Mouse (Mus musculus) monocyte, adult 59 days (primary cell): ENCODE data around the gene Abcb10. TPM values are rescaled to one million over a fixed set of nuclear protein-coding genes. Genes with fewer than 3 reads are reported as not detected.

Experiments
- total RNA-seq, 2 experiments: library from RNA; stranded (reverse); gene quantifications; one replicate each; pipeline ENCODE4 v1.2.4; 2023

Gene Abcb10
- 1 to 10 TPM; 5.7 to 7.4 TPM for total RNA-seq

DNA sequence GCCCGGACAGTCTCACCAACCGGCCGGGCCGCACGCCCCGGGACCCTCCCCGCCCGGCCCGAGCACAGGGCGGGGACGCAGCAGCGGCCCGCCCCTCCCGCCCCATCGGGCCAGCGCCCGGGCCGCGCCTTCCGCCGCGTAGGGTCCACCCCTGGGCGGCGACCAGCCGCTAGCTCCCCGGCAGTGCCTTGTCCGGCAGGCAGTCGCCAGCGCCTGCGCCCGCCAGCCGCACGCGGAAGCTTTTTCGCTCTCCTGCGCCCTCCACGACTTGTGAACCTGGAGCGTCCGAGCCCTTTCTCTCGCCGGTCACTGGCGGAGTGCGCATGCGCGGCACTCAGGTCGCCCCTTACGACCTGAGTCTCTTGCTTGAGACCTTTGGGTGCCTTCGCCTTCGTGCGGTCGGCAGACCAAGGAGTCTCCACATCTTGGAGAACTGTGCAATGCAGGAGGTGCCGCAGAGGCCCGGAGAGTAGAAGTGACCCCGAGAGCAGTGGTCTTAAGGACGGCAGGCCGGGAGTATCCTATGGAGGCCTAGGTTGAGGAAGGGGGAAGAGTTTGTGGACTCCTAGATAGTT, at the start of gene Abcb10:
Gene Abcb10 (minus strand): TSS at position 297 of the 575 bp plus-strand sequence.

DNA sequence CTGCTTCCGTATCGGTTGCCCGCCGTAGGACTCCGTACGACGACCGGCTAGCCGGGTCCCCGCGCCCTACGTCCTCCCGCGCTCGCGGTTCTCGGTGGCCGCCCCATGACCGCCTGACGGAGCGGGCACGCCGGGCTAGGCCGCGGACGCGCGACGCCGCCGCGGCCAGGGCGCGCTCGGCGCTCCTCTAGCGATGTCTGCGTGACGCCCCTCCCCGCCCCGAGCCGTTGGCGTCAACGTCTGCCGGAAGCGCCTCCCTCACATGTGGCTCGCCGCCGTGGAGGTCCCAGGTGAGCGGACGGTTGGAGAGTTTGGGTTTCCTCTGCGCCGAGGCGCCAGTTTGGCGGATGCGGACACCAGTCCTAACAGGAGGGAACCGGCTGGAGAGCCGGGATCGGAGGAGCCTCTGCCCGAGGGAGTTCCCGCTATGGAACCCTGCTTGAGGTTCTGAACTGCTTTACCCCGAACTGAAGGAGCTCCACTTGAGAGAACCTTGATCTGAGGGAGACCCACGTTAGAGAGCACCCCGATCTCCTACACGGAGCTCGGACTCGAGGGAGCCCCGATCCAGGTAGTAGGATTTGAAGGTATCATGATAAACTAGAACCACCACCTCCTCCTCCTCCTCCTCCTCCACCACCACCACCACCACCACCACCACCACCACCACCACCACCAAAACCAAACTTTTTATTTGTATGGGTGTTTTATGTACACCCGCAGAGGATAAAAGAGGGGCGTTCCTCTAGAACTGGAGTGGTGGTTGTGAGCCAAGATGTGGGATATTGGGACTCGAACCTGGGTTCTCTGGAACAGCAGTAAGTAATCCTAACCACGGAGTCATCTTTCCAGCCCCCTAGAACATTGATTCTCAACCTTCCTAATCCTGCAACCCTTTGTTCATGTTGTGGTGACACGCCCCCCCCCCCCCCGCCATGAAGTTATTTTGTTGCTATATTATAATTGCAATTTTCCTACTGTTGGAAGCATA, 38.6 kb upstream of the Abcb10 start, which contains the start of the genes Taf5l and Urb2:
Gene Taf5l (minus strand): TSS at position 161 of the 991 bp plus-strand sequence.
Gene Urb2 (plus strand): TSS at position 272 of the 991 bp plus-strand sequence.

DNA sequence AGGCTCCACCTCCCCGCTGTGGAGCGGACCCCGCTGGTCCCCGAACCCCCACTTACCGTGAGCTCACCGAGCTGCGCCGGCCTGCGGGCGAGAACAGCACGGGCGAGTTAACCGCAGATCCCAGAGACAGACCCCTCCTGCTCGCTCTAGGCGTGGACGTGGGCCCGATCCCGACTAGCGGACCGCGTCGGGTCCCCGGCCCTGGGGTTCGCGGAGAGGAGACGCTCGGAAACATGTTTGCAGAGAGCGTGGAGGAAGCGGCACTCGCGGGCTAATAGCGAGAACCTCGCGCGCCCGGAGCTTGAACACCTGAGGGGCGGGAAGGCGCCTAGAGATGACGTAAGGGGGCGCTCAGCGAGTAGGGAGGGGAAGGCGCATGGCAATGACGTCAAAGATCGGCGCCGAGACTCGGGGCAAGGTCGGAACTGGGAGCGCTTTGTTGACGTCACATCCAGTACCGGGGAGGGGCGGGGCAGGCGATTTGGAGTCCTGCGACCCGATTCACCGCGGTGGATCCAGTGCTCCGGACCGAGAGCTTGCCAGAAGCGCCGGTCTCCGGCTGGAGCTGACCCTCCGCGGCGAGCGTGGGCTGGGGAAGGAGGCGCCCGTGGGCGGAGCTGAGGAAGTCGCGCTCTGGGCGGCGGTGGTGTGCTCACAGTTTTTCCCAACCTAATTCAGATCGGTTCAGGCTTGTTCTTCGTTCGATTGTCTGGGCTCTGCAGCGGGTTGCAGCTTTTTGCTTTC, 33.8 kb downstream of the Abcb10 start, which contains the start of gene Nup133:
Gene Nup133 (minus strand): TSS at position 324 of the 744 bp plus-strand sequence.

Other genes with a start within 250 kb of the Abcb10 start
- gene Rab4a, start 177.1 kb downstream of the Abcb10 start, total RNA-seq, result 1 to 10 TPM in 1 of 2 experiments, not detected in 1; 1.2 TPM
- 1 to 10 TPM; 2.8 TPM for gene Ccsap, start 122.9 kb downstream of the Abcb10 start, total RNA-seq
- gene Acta1, start 88.4 kb downstream of the Abcb10 start, total RNA-seq, result not detected
- gene Nup133, start 33.9 kb downstream of the Abcb10 start, total RNA-seq, result 10 to 100 TPM; 16.3 to 16.7 TPM
- gene Taf5l, start 38.3 kb upstream of the Abcb10 start, total RNA-seq, result 10 to 100 TPM; 28.4 to 34.2 TPM
- gene Urb2, start 38.4 kb upstream of the Abcb10 start, total RNA-seq, result 1 to 10 TPM; 8.6 to 9.2 TPM
- gene Galnt2, start 248.3 kb upstream of the Abcb10 start, total RNA-seq, result 10 to 100 TPM; 12.6 to 24.9 TPM